Mouse (Mus musculus) ovary, adult 18-20 months (tissue): Measurements from ENCODE around the gene Dnajb3.
"Not testable (repeated sequence)": the region's sequence is repeated elsewhere in the genome, so short reads cannot be mapped to it uniquely, and the experiment has no call there.

Experiments
- DNase-seq: peaks from one replicate; pipeline ENCODE4 v3.0.0; 2022; ENCODE audit warnings: low spot score, mixed read lengths

Dnajb3 gene

DNA sequence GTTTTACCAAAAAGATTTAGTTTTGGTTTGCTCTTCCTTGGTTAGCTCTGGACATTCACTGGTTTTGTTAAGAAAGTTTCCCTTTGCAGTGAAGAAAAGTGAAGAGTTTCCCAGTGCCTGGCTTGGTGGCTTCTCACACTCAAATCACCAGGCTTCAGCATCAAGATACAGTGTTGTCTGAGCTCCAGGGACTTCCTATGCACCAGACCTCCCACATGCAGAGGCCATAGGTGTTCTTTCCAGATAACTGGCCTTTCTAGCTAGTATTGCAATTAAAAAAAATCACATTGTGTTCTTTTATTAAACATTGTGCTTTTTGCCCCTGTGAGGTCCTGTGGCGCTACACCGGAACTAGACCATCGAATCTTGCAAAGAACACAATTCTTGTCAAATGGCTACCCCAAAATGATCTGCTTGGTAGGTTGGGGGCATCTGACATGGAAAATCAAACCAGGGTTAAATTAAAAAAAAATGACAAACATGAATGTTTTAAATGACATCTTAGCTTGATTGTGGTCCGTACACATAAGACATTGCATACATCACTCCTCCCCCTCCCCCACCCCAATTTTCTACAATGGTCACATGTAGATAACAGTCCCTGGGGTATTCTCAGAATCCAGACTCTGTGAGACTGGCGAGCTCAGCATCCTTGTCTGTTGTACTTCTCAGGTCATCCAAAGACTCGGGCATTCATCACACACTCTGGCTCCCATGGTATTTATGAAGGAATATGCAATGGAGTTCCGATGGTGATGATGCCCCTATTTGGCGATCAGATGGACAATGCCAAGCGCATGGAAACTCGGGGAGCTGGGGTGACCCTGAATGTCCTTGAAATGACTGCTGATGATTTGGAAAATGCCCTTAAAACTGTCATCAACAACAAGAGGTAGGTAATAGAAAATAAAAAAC lies 10.1 kb upstream of the Dnajb3 start:
- no peak for DNase-seq

DNA sequence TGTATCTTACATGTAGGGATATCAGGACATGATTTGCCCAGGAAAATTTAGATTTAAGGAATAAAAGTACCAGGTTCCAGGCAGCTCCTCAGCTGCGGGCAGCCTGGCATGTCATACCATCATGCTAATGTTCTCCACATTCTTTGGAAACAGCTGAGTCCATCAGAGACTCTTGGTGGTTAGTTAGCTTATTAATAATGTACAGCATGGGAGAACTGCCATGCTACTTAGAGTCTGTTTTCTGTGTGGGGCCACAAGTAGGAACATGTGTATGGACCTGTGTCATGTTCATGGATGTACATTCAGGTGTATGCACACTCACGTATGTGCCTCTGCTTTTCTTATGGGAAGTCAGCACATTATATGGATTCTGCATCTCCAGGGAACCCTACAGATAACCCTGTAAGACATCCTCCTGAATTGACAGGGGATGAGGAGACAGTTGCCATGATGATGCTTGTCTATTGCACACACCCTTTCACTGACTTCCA lies 8.9 kb upstream of the Dnajb3 start:
- no peak for DNase-seq

DNA sequence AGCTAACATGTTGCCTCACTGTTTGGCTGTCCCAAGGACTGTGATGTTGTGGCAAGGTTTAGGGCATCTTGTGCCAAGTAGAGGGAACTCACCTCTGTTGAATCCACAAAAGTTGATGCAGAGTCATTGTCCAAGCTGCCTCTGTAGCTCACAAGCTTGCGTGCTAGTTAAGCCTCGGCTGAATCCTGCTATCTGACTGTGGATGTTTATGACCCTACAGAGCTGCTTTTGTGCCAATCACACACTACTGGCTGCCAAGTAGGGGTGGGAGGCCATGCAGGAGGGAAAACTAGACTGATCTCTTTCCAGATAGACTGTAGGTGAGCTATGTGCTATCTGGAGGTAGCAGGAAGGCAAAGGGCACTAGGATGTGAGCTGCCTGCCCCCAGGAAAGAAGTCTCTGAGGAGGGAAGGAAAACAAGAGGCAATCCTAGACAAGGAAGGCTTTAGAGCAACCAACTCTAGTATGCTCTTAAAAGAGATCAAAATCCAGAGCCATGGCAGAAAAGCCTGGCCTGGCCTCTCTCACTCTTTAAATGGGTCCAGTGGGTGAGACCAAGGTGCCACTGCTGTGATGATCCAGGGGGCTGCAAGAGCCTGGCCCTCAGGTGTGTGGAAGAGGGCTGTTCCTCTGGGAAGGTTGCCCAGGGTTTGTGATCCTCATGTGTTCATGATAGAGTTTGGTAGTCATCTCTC lies 8.3 kb upstream of the Dnajb3 start:
- DNase-seq = peak; percentile 52

DNA sequence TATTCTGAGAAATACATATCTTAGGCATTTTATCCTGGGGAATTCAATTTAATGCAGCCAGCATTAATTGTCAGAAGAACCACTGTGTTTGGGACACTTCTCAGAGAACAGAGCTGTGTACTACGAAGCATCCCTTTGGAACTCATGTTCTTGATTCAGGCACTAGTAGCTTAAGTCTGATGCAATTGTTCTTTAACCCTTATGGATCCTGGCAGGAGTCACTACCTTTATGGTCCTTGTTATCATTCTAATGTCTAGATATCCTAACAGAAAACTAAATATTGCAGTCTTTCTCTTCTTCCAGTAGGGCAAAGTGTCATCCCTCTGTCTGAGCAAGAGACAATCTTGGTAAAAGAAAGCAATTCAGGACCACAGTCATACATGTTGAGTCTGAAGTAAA lies 7.5 kb upstream of the Dnajb3 start:
- DNase-seq = no peak

GRCm38 (mm10) chr1:88212341-88213045 lies 6.9 kb upstream of the Dnajb3 start:
- no peak for DNase-seq

- peak; percentile 28 for DNase-seq
These were observed 6.2 kb upstream of the Dnajb3 start, which contains the start of gene Ugt1a1 for GRCm38 (mm10) chr1:88211812-88212211. Gene Ugt1a1, plus strand, starts transcription at chr1:88211959.

- no peak for DNase-seq
These were observed 1.4 kb upstream of the Dnajb3 start for GRCm38 (mm10) chr1:88206843-88207479.

DNA sequence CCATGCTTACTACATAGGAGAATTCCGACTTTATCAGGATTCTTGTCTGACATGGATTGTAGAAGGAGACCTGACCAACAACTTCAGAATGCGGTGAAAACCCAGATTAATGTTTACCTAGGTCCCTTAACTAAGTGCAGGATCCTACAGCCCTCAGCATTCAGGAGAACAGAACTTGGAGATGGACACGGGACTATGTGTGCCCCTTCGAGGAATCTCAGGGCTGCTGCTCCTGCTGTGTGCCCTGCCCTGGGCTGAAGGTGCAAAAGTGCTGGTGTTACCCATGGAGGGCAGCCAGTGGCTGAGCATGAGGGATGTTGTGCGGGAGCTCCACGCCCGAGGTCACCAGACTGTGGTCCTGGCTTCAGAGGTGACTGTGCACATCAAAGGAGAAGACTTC lies 5.1 kb downstream of the Dnajb3 start, which contains the start of gene Ugt1a2:
Gene Ugt1a2, plus strand, starts transcription at position 146 of the 400 bp plus-strand sequence.
- no peak for DNase-seq

- DNase-seq = no peak
These were observed 5.6 kb downstream of the Dnajb3 start for GRCm38 (mm10) chr1:88199996-88200395.

- no peak for DNase-seq
These were observed 8.1 kb downstream of the Dnajb3 start for GRCm38 (mm10) chr1:88197443-88197842.

DNA sequence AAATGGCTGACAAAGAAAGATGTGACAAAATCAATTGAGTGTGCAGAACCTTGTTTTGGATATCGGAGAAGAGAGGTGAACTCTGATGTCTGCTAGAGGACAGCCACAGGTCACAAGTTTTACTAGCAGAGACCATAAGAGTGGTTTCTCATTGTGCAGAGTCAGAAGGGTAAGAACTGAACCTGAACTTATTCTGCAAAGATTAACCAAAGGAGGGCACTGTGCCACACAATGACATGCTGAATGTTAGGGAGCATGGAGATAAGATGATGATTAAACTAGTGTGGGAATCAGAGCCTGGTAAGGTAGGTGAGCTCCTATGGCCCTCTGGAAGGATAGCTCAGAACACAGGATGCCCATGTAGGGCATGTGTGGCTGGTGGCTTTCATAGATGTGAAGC lies 9.9 kb downstream of the Dnajb3 start:
- no peak for DNase-seq

DNA sequence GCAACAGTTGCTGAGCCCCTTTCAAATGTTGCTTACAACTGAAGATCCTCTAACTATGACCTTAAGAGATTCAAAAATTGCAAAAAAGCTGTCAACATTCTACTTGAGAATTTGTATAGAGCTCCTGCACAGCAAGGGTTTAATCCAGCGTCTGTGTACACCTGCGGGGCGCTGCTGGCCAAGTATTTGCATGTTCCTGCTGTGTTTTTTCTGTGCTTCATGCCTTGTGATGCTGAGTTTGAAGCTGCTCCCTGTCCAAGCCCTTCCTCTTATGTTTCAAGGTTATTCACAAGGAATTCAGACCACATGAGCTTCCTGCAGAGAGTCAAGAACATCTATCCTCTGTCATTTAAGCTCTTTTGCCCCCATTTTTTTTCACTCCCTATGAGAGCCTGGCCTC lies 13.4 kb downstream of the Dnajb3 start:
- no peak for DNase-seq

DNA sequence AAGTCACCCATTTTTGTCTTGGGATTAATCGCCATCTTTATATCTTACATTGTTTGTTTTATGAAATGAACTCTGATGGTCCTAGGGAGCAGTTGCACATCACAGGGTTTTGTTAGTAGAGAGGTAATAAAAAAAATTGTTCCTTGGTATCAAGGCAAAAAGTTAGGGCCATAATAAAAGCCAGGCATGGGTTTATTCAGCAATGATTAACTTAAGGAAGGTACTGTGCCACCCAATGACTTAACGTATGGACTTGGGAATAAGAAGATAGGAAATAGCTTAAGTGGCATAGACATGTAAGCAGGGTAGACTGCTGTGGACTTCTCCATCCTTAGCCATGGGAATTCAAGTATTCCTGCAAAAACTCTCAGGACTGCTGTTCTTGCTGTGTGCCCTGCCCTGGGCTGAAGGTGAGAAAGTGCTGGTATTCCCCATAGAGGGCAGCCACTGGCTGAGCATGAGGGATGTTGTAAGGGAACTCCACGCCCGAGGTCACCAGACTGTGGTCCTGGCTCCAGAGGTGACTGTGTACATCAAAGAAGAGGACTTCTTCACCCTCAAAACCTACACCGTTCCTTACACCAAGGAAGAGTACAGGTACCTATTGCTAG lies 19.2 kb downstream of the Dnajb3 start:
- no peak for DNase-seq

DNA sequence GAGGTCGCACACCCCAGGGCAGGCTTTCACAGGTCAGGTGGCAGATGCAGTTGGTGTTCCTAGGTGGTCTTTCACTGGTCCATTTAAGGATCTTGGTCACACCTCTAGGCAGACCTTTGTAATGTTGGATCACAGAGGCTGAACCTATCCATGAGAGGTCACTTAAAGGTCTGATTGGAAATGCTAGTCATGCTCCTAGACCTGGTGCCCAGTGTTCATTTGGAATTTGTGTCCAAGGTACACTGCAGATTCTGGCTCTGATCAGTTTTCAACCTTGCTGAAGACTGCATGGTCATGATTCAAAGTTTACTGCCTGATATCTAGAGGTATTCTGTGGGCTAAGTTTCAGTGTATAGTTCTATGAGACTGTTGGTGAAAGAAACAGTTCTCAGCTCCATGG lies 25.9 kb downstream of the Dnajb3 start:
- DNase-seq = no peak

DNA sequence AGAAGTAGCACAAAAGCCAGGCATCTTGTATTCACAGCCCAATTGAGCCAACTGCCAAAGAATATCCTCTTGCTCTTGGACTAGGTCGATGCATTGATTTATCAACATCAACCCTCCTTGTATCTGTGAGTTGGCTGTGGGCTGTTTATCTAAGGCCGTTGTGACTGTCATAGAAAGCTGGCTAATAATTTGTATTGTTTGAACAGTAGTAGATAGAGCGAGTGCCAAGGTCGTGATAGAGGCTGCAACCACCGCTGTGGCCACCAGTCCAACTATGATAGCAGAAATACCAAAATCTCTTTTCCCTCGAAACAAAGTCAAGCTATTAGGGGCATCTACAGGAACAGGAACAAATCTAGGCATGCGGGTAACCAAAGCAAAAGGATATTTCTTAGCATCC lies 33.4 kb downstream of the Dnajb3 start:
- DNase-seq = not testable (repeated sequence)

DNA sequence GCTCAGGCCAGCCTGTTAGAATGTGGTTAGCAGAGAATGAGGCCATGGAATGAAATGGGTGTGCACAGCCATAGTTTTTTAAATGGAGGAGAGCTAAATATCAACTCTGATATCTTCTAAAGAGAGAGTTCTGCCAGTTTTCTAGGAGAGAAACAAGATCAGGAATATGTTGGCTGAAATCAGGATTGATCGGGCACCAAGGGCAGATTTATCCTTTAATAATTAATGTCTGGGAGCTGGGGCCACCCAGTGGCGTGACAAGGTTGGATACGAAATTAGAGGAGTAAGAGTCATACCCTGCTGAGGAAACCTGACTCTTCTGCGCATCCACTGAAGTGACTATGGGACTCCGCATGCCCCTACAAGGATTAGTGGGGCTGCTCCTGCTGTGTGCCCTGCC lies 39.9 kb downstream of the Dnajb3 start, which contains the start of gene Ugt1a5:
Gene Ugt1a5, plus strand, starts transcription at position 302 of the 400 bp plus-strand sequence.
- no peak for DNase-seq

- DNase-seq = no peak
These were observed 47.2 kb downstream of the Dnajb3 start for GRCm38 (mm10) chr1:88158430-88158829.
